Mouse (Mus musculus) adrenal gland, postnatal 36 days (tissue): ENCODE measurements around the gene Prom2. TPM values are rescaled to one million over a fixed set of nuclear protein-coding genes. Genes with fewer than 3 reads are reported as not detected.

Experiments
- DNase-seq, 2 experiments: peaks; one replicate each; pipeline ENCODE4 v3.0.0; 2021; ENCODE audit warnings: mixed read lengths in 1 of 2
- total RNA-seq, 2 experiments: library from RNA; stranded (reverse); gene quantifications; 2 replicates each; pipeline ENCODE4 v1.2.3; 2021

The Prom2 gene
- total RNA-seq, 2 experiments from 2014 or later = 0.20 to 0.46 TPM

DNA sequence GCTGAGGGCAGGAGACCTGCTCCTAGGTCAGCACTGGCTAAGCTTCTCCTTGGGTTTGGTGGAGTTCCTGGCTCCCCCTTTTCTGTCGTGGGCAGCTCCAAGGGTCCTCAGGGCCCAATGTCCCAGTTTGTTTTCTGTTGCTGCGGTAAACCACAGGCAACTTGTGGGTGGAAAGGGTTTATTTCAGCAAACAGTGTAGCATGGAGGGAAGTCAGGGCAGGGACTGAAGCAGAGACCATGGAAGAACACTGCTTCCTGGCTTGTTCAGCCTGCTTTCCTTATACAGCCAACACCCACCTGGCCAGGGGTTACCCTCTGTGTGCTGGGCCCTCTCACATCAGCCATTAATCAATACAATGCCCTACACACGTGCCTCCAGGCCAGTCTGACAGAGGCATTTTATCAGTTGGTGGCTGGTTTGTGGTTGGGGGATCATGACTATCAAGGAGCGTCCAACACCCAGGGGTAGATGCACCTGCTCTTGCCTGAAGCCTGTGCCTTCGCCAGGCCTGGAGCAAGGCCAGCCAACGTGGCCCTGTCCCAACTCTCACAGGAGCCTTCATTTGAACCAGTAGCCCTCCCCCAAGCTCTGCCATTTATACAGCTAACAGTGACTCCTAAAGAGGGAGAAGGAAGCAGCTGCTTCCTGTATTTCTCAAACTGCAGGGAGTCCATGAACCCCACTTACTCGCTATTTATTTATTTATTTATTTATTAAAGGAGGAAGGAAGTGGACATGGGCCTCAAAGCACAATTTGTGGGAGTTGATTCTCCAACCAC lies 17.1 kb downstream of the Prom2 start:
- no peak for DNase-seq

DNA sequence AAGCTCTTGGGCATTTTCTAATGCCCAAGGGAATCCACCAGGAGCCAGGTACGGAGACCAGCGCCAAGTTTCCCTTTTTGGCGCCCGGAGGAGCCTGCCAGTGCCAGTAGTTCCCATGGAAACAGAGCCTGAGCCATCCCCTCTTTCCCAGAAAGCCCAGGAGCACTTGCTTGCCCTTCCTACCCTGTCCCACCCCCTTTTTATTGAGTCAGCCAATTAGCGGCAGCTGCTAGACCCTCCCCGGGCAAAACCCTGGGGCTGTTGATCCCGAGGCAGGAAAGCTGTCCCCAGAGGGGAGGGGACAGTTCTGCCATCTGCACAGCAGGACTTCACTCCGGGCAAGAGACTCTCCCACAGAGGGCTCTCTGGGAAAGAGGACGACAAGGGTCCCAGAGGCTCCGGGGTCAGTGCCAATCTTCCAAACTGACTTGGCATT lies 19.2 kb downstream of the Prom2 start, which contains the start of gene Kcnip3:
TSS of gene Kcnip3 (minus strand) at position 89 of the 436 bp plus-strand sequence.
- DNase-seq = no peak

DNA sequence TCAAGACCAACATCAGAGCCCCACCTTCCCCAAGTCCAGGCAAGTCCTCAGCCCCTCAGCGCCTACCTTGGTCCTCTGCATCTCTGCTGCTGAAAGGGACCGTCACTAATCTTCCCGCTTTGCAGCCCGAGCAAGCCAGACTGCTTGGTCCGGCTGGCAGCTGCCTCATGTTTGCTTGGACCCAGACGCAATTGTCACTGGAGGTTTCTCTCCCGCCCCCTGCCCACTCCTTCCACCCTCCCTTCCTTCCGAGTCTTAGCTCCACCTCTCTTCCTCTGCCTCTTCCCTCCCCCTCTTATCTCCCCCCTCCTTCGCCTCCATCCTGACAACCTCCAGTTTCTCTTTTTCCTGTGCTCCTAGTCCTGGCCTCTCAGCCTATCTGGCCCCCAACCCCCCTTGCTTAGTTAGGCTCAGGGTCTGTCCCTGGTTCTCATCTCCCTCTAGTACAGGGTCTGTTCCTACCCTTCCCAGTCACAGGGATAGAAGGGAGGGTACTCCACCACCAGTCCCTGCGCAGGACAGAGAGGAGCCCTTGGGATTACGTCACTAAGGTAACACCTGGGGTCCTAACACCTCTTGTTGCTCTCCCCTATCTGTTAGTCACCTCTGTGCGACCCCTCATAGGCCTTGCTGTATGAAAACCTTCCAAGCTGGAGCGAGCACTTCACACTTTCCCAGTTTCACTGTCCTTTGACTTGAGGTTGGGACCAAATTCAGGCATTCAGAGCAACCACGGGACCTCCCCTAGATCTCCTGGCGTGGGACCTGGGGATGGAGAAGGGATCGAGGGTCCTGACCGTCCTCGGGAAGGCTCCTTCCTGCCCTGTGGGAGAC lies 19.9 kb downstream of the Prom2 start:
- DNase-seq = peak in 1 of 2 experiments; percentile 30

DNA sequence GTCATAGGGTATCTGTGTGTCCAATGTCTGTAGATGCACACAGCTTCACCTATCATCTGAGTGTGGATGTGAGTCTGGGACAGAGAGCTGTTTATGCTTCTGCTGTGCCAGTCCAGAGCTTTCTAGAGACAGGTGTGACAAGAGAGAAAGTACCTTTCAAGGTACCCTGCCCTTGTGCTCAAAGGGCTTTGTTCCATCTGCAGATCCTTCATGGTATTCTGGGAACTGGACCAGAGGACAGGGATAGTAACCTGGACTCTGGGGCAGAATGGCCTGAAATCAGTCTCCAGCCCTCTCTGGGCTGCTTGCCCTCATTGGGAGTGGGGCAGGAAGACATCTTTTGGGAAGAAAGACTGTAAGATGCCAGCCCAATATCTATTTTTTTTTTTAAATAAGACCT lies 21.1 kb downstream of the Prom2 start:
- no peak for DNase-seq

DNA sequence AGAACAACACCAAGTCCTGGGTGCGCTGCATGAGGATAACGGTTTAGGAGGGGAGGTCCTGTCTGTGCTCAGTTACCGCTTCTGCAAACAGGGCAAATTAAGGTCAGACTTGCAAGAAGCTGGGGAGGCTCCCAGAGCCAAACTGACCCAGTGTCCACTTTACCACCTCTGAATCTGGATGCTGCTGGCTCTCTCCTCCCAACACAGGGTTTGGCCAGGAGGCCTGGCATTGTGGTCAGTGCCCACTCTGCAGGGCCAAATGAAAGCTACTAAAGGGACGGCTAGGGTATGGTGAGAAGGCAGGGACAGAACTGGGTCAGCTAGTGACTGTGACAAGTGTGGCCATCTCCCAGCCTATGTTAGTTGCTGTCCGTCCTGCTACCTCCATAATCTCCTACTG lies 22.0 kb downstream of the Prom2 start:
- no peak for DNase-seq

DNA sequence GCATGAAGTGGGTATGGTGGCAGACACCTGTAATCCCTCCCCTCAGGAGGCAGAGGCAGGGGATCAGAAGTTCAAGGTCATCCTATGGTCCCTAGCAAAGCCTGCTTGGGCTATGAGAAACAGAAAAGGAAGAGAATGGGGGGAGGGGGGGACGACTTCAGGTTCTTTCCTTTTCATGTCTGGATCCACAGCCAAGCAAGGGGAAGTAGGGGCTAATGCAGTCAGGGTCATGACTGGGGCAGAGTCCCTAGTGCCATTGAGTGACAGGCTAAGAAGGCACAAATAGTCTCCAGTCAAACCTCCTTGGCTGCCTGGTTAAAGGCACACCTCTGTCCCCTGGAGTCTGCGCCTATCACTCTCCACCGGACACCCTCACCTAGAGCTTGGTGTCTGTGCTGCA lies 22.4 kb downstream of the Prom2 start:
- no peak for DNase-seq

DNA sequence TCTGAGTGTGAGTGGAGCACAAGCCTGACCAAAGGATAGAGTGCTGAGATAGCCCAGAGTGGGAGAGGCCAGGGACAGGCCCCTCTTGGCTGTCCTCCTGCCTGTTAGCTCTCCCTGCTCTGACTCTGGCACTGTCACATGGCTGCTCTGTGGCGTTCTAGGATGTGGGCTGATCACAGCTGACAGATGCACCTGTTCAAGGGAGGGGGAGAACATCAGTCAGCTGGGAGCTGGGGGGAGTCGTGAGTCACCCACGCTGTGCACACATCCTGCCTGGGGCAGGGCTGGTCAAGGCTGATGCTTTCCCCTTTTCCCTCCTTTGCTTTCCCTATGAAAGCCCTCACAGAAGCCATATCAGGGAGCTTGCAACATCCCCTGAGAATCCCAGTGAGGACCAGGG lies 23.0 kb downstream of the Prom2 start:
- no peak for DNase-seq

DNA sequence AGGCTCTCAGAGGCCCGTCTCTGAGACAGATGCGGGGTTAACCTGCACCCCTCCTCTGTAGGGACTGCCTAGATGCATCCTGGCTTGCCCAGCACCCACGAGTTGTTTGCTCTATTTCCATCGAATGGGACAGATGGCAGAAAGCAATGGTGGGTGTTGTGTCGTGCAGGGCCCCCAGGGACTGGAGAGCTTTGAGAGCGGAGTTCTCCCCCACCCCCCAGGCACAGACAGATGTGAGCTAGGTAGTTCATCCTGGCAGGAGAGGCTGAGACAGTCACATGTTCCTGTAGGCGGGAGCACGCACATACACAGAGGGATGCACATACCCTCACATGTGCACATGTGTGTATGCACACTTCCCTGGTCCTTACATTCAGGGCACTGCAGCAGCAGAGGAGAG lies 24.2 kb downstream of the Prom2 start:
- DNase-seq = no peak

DNA sequence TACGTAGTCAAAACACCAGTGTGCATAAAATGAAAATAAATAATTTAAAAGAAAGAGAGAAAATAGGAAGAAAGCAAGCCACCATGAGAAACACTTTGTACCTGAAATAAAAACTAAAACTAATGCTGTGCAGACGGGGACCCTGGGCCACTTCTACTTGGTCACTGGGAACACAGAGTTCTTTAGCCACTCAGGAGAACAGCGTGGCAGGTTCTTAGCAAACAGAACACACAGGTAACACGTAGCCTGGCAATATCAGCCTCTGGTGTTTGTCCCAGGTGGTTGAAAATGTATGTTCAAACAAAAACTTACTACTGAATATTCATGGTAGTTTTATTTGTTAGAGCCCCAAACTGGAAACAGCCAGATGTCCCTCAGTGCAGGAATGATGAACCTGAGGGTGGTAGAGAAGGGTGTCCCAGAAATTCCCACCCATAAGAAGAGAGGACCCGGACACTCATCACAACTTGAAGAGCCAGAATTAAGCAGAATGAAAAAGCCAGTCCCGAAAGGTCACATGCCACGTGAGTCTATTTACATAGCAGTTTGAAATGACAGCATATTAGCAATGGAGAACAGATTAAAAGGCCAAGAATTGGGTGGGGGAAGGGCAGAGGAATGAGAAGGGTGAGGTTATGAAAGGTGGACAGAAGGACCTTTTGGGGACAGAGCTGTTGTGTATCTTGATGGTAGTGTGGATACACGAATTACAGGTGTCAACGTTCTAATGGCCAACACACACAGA lies 26.7 kb downstream of the Prom2 start:
- DNase-seq = no peak

DNA sequence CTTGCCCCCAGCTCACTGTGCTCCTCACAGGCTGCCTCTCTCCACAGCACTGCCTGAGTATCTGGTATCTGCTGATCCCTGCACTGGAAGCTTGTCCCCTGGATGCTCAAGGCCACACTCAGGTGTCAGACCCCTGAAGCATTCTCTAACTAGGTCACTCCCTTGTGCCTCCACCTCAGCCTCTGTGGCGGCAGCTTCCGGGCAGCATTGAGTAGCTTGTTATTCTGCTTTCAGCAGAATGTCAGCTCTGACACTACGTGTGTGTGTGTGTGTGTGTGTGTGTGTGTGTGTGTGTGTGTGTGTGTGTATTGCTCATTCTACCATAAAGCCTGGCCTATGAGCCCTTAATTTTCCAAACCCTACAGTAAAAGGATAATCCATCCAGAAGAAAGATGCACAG lies 28.0 kb downstream of the Prom2 start:
- DNase-seq = no peak

DNA sequence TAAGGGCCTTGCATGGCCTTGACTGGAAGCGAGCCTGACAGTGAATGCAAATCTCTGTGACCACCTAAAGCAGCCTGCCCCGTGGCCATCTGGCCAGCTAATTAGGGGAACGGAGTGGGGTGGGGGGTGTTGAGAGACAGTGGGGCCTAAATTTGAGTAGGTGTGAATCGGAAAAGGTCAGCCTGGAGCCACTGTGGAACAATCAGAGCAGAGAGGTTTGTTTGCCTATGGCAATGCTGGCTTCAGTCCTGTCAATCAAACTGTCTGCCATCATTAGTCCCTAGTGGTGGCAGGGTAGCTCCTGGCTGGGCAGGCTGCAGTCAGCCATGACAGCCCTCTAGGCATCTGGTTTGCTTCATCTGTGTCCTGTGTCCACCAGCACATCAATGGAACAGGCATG lies 29.8 kb downstream of the Prom2 start:
- DNase-seq = no peak

DNA sequence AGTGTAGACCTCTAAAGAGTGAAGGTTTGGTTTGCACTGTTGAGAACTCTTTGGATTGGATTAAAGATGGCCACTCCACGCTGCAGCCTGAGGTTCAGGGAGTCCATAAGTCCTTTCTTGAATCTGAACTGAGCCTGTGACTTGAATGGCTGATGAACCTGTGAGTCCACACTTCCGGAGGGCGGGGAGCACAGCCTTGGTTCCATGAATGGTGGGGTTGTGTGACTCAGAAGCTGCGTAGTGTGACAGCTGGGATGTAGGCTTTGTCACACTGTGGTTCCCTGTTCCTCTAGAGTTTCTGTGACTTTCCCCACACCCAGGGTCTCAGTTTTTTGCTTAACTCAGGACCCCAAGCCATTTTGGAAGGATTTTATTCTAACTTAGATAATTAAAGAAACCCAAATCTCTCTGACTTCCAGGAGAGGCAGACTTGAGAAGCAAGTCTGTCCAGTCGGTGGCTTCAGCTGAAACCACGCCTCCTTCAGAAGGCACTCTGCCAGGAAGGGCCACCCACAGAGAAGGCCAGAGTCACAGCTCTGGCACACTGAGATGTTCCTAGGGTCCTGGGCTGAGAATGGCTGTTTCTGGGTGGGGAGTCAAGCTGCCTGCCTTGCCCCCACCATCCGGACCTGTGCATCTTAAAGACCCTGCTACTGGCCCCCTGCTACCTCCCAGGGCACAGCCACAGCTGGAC lies 33.2 kb downstream of the Prom2 start:
- DNase-seq = peak; percentile 69 to 70

DNA sequence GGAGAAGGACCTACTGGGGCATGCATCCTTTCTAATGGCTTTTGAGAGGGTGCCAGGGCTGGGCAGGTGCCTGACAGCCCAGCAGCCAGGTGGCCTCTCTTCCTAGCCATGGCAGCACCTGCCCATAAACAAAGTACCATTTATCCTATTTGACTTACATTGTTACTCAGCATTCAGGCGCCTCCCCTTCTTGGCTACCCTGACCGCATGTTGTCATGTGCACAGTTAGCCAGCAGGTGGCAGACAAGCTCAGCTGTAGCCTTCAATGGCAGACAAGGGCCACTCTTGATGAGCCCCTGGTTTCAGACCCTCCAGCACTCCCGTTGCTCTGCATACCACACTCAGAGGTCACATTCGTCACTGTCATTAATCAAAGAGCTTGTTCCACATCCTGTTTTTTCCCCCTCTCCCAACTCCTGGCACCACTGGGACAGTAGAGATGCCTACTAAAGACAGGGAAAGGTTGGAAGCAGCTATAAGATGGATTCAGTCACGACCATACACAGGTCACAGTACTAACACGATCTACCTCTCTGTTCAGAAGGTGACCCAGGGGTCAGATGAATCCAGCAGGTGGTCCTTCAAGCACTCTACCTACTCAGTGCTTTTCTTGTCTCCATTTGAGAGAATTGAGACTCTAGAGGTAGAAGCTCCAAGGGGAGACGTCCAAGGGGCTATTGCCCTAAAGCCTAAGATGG lies 34.0 kb downstream of the Prom2 start:
- peak; percentile 83 to 84 for DNase-seq

DNA sequence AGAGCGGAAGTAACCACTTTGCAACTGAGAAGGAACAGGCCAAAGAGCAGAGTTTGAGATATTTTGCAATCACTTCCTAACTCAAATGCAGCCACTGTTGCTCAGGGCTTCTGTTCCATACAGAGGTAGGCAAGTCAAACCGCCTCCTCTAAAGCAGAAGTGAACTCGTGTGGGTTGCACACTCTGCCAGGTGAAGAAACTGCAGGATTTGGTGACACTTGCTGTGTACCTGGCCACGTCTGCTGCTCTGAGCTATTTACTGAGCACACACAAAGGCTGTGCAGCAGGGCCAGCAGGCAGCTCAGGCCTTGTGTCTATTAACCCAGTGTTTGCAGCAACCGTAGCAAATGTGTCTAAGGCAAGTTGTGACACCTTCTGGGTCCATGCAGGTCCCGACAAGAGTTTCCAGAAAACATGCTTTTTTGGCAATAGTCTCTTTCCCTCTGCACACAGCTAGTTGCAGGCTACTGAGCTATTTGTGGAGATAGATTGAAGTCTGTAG lies 35.1 kb downstream of the Prom2 start:
- no peak for DNase-seq

DNA sequence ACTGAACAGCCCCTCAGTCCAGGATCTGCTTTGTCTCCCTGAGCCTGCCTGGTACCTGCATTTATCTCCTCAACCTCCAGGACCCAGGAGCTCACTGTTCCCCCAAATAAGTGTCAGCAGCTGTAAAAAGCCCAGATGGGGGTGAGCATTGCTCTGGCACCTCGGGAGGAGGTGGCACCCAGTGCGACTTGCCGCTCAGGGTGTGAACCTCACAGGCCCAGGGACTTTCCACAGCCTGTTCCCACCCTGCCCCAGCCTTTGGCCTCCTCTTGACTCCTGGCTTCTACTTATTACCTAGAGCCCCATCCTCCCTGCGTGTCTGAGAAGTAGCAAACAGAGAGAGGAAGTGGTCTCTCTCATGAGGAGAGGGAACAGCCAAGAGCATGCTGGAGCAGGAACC lies 36.1 kb downstream of the Prom2 start:
- no peak for DNase-seq

DNA sequence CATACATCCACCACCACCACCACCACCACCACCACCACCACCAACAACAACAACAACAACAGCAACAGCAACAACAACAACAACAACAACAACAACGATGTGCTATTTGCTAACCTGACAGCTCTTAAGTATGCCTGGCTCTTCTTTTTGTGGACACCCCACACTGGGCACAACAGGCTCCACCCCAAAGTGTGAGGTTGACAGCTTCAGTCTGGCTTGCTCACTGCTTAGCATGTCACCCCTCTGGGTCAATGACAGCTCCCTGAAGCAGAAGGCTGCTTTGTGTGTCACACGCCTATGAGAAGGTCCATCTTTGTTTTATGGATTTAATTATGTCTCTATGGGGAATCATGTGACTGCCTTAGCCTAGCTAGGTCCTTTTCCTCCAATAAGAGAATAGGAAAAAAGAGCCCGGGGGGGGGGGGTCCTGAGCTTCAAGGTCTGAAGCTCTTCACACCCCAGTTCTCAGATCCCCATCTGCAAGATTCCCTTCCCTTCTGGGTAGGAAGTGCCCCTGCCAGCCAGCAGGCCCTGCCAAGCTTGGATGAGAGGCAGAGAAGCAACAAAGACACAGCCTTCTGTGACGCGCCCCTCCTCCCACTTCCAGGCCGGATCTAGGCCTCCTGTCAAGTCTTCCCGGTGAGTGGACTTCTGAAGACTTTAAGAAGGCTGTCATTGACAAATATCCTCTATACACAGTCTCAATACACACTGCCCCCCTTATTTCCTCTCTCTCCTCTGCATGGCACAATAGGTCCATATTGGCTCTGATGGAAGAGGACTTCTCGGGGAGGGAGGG lies 37.3 kb downstream of the Prom2 start:
- DNase-seq = no peak

DNA sequence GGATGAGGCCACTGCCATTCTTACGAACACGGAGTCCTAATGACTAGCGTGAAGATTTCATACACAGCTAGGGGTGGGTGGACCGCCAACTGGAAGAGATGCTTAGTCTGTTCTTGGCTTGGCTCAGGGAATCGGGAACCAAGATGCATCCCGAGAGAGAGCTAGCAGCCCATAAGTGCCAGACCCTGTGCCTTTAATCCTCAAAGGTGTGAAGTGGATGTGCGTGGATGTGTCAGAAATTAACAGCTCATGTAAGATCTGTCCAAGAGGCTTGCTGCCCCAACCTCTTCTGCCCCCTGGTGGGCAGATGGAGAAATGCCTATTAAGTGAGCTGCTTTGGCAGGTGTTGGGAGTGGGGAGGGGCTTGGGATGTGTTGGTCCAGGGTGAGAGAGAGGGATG lies 40.2 kb downstream of the Prom2 start:
- DNase-seq = peak; percentile 55 to 64

DNA sequence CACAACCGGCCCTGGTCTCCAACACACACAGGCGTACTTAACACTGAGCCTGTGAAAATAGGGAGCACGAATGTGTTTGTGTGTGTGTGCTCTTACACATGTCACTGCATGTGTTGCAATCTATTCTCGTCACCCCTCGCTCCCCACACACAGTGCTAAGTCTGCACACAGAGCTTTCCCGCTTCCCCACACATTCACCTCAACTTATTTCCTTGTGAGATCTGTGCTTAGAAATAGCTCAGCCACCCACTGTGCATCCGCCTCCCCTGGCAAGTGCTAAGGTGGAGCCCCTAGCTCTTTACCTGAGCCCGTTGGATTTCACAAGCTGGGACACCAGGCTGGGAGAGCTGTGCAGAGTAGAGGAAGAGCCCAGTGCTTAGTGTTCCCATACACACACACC lies 42.5 kb downstream of the Prom2 start:
- no peak for DNase-seq

DNA sequence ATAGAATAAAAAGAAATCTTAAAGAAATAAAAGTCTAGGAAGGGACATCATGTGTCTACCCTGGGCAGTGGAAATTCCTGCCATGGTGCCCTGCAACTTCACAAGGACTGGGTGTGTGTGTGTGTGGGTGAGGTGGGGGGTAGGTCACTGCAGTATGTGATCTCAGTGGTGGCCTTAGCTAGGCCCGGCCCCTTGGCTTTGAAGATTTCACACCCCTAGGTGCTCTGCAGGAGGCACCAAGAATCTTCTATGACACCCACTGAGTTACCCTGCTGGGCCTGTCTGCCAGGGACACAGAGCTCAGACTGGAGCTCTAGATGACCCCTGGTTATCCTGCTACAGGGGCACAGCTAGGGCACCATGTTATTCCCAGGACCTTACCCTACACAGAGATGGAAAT lies 44.9 kb downstream of the Prom2 start:
- no peak for DNase-seq

DNA sequence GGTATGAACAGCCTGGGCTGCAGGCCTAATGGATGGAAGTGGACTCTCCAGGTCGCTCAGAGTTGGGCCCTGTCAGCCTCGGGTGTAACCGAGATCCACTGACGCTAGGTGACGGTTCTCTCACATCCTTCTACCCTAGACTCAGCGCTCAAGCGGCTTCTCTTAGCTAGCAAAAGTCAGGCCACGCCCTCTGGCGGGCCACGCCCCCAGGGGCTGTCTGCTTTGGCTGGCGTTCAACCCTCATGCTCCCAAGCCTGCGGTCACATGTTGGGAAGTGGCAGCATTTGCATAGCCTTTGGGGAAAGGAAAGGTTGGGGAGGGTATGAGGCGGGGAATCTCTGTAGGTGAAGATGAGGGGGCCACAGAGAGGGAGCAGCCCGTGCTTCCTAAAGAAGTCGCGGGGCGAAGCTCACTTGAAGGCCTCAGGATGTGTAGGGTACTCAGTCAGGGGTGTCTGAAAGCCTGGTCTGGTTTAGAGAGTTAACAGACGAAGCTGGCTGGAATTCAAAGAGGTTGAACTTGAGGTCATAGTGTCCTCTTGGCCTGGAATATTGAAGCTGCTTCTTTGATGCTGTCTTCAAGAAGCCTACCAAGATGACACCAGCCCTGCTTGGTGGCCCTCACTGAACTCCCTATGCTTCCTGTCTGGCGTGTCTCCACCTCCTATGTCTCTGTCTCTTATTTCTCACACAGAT lies 56.6 kb downstream of the Prom2 start:
- DNase-seq = peak; percentile 62 to 75
